Mouse (Mus musculus) embryonic facial prominence, embryonic 10.5 days (tissue): ENCODE data around the gene Fanca. TPM values are rescaled to one million over a fixed set of nuclear protein-coding genes. Genes with fewer than 3 reads are reported as not detected.

Experiments used
- DNase-seq: peaks from one replicate; pipeline ENCODE4 v3.0.0-alpha.2; 2017; ENCODE audit warnings: low spot score
- H3K27ac ChIP-seq: fragments of 300-500 bp; sonication (generic); replicated peaks from 2 replicates; pipeline ENCODE4 v1.5.1; 2016; ENCODE audit warnings: mild to moderate bottlenecking
- H3K27me3 ChIP-seq: fragments of 300-500 bp; sonication (generic); replicated peaks from 2 replicates; pipeline ENCODE4 v1.6.1; 2016; ENCODE audit warnings: low read depth, mild to moderate bottlenecking; ENCODE audit not compliant: poor library complexity, severe bottlenecking
- H3K36me3 ChIP-seq: fragments of 300-500 bp; sonication (generic); replicated peaks from 2 replicates; pipeline ENCODE4 v1.6.1; 2016; ENCODE audit warnings: mild to moderate bottlenecking, moderate library complexity
- H3K4me1 ChIP-seq: fragments of 300-500 bp; sonication (generic); 2 replicates; pipeline ENCODE4 v1.6.1; 2016
- H3K4me3 ChIP-seq: fragments of 300-500 bp; sonication (generic); 2 replicates; pipeline ENCODE4 v1.5.1; 2016; ENCODE audit warnings: mild to moderate bottlenecking, moderate library complexity
- H3K9me3 ChIP-seq: fragments of 300-500 bp; sonication (generic); 2 replicates; pipeline ENCODE4 v1.6.1; 2016; ENCODE audit warnings: mild to moderate bottlenecking
- WGBS: fragments of 180-500 bp; shearing (Covaris S2); methylation state at CpG from one replicate; pipeline ENCODE4 v1.1.7; 2016; 5-methylcytosine and 5-hydroxymethylcytosine counted together
- polyA plus RNA-seq: library from polyadenylated mRNA; unstranded; fragments of >200 nt; fragmentation: Nextera tagmentation; extraction: Ambion mirVana; gene quantifications from 2 replicates; pipeline ENCODE4 v1.2.1, GENCODE M21; 2016

Gene Fanca
- 49.4 and 52.3 TPM in 2 replicates for polyA plus RNA-seq

GRCm38 (mm10) chr8:123318467-123318911 lies at the start of gene Fanca:
TSS of gene Fanca (minus strand) at chr8:123318576.
- H3K27ac ChIP-seq, result peak within 1 kb of the TSS; percentile 82
- H3K27me3 ChIP-seq, result no peaks in the 10 kb centered on the region
- DNase-seq, result peak; percentile 98
- peaks cover 17% of the 10 kb centered on the region for H3K36me3 ChIP-seq
- H3K4me3 ChIP-seq, result peak within 1 kb of the TSS; percentile 68
- peaks cover 20% of the 10 kb centered on the region for H3K4me1 ChIP-seq
- under 1% methylated on average over 24 of the region's 24 CpGs for WGBS
- H3K9me3 ChIP-seq, result no peaks in the 10 kb centered on the region

GRCm38 (mm10) chr8:123361082-123361739 lies 42.8 kb upstream of the Fanca start:
- 38% methylated on average over 12 of the region's 12 CpGs for WGBS
- Histone ChIP-seq H3K36me3 (peaks cover 22% of the 10 kb centered on the region; the same call in 1 of the 2 replicates), H3K4me3 (peak overlapping the region; percentile 17; the same call in 1 of the 2 replicates)

GRCm38 (mm10) chr8:123353216-123353615 lies 34.8 kb upstream of the Fanca start:
- H3K36me3 ChIP-seq, result peaks cover 8% of the 10 kb centered on the region; the same call in 1 of the 2 replicates
- no peak for DNase-seq
- H3K4me1 ChIP-seq, result peaks cover 33% of the 10 kb centered on the region
- H3K4me3 ChIP-seq, result no peak overlapping the region
- H3K9me3 ChIP-seq, result no peaks in the 10 kb centered on the region
- 52% methylated on average over 11 of the region's 11 CpGs for WGBS
- 0 out of 2 replicates have a peak, but pooled peaks cover 12% of the 10 kb centered on the region for H3K27me3 ChIP-seq
- H3K27ac ChIP-seq, result no peak overlapping the region

More at GRCm38 (mm10) chr8:123361082-123361739, 42.8 kb upstream of the Fanca start:
- DNase-seq, result peak; percentile 83
- H3K9me3 ChIP-seq, result no peaks in the 10 kb centered on the region
- no peak overlapping the region; the same call in 1 of the 2 replicates for H3K27ac ChIP-seq
- H3K4me1 ChIP-seq, result peaks cover 12% of the 10 kb centered on the region; the same call in 1 of the 2 replicates
- H3K27me3 ChIP-seq, result no peaks in the 10 kb centered on the region

GRCm38 (mm10) chr8:123352786-123353185 lies 34.4 kb upstream of the Fanca start:
- peaks cover 37% of the 10 kb centered on the region for H3K4me1 ChIP-seq

DNA sequence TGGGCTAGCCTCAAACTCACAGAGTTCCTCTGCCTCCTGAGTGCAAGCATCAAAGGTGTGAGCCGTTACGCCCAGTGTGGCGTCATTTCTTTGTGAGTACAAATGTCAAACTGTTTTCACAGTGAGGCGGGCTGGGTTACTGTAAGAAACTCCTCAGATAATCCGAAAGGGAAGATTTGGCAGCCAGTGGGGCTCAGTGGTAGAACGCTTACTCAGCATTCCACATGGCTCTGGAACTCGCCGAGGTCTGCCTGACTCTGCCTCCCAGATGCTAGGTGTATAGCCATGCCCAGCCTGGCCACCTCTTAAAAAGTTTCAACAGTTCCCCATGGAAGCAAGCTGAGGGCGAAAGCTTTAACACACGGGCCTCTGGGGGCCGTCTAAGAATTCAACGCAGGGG lies 33.7 kb upstream of the Fanca start:
- Histone ChIP-seq H3K36me3 (peaks cover 4% of the 10 kb centered on the region; the same call in 1 of the 2 replicates), H3K27me3 (0 out of 2 replicates have a peak, but pooled peaks cover 12% of the 10 kb centered on the region), H3K9me3 (no peaks in the 10 kb centered on the region), H3K27ac (no peak overlapping the region), H3K4me3 (no peak overlapping the region), H3K4me1 (peaks cover 41% of the 10 kb centered on the region)
- DNase-seq, result no peak
- WGBS, result 88% methylated on average over 12 of the region's 12 CpGs

More at GRCm38 (mm10) chr8:123352786-123353185, 34.4 kb upstream of the Fanca start:
- no peak overlapping the region for H3K4me3 ChIP-seq
- H3K9me3 ChIP-seq, result no peaks in the 10 kb centered on the region
- peak; percentile 59 for DNase-seq
- peaks cover 8% of the 10 kb centered on the region; the same call in 1 of the 2 replicates for H3K36me3 ChIP-seq
- no peak overlapping the region for H3K27ac ChIP-seq
- 0 out of 2 replicates have a peak, but pooled peaks cover 12% of the 10 kb centered on the region for H3K27me3 ChIP-seq
- 64% methylated on average over 13 of the region's 13 CpGs for WGBS

GRCm38 (mm10) chr8:123349073-123349472 lies 30.7 kb upstream of the Fanca start:
- no peak for DNase-seq
- no peak overlapping the region for H3K4me3 ChIP-seq
- H3K4me1 ChIP-seq, result peaks cover 43% of the 10 kb centered on the region
- H3K9me3 ChIP-seq, result no peaks in the 10 kb centered on the region
- H3K27me3 ChIP-seq, result 0 out of 2 replicates have a peak, but pooled peaks cover 9% of the 10 kb centered on the region
- 80% methylated on average over 4 of the region's 4 CpGs for WGBS
- H3K36me3 ChIP-seq, result no peaks in the 10 kb centered on the region
- peak overlapping the region; percentile 73 for H3K27ac ChIP-seq

GRCm38 (mm10) chr8:123348237-123348843 lies 30.0 kb upstream of the Fanca start:
- H3K4me1 ChIP-seq, result peaks cover 43% of the 10 kb centered on the region
- H3K27me3 ChIP-seq, result 0 out of 2 replicates have a peak, but pooled peaks cover 1% of the 10 kb centered on the region
- H3K4me3 ChIP-seq, result 0 out of 2 replicates have a peak overlapping the region, but pooled peaks have one; percentile 23
- H3K36me3 ChIP-seq, result no peaks in the 10 kb centered on the region
- H3K27ac ChIP-seq, result peak overlapping the region; percentile 73
- H3K9me3 ChIP-seq, result no peaks in the 10 kb centered on the region
- peak; percentile 75 for DNase-seq
- 35% methylated on average over 9 of the region's 9 CpGs for WGBS

GRCm38 (mm10) chr8:123347293-123347692 lies 28.9 kb upstream of the Fanca start:
- WGBS, result 86% methylated on average over 2 of the region's 2 CpGs
- DNase-seq, result no peak
- H3K36me3 ChIP-seq, result no peaks in the 10 kb centered on the region

GRCm38 (mm10) chr8:123345856-123346255 lies 27.5 kb upstream of the Fanca start:
- WGBS, result 88% methylated on average over 6 of the region's 6 CpGs
- Histone ChIP-seq H3K4me1 (peaks cover 39% of the 10 kb centered on the region), H3K27me3 (no peaks in the 10 kb centered on the region), H3K9me3 (no peaks in the 10 kb centered on the region), H3K27ac (no peak overlapping the region), H3K4me3 (no peak overlapping the region), H3K36me3 (no peaks in the 10 kb centered on the region)
- no peak for DNase-seq

More at GRCm38 (mm10) chr8:123347293-123347692, 28.9 kb upstream of the Fanca start:
- Histone ChIP-seq H3K4me3 (no peak overlapping the region), H3K27ac (no peak overlapping the region), H3K4me1 (peaks cover 39% of the 10 kb centered on the region), H3K27me3 (no peaks in the 10 kb centered on the region), H3K9me3 (no peaks in the 10 kb centered on the region)

DNA sequence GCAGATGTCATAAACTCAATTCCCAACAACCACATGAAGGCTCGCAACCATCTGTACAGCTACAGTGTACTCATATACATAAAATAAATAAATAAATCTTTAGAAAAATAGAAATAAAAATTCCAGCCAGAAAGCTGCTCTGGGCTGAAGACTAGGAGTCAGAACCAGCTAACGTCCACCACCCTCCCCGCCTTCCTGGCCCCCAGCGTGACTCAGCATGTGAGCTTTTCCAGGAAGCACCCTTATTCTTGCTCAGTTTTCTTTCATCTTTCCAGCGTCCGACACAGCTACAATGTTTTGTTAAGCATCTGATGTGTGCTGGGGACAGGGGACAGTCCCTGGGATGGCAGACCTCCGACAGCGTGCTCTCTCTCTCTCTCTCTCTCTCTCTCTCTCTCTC lies 26.8 kb upstream of the Fanca start:
- WGBS, result 86% methylated on average over 8 of the region's 8 CpGs
- Histone ChIP-seq H3K36me3 (no peaks in the 10 kb centered on the region), H3K27me3 (no peaks in the 10 kb centered on the region), H3K27ac (no peak overlapping the region), H3K4me1 (peaks cover 39% of the 10 kb centered on the region), H3K9me3 (no peaks in the 10 kb centered on the region; the same call in 1 of the 2 replicates), H3K4me3 (no peak overlapping the region)
- no peak for DNase-seq

DNA sequence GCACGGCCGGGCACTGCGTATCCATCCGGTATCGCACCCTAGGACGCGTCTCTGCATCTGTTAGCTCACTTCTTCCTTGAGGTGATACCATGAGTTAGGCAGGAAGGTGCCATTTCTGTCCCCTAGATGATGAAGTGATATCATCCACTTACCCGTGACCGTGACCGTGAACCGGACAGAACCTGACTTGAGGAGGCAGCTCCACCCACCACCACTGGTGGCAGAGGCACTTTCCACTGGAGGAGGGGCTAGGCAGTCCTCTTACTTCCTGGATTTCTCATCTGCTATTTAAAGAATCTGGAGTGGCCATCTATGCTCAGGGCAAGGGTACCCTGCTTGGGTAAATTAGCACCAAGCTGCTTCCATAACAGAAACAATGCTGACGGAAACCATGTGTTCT lies 25.0 kb upstream of the Fanca start:
- 88% methylated on average over 12 of the region's 12 CpGs for WGBS
- Histone ChIP-seq H3K36me3 (peaks cover 5% of the 10 kb centered on the region; the same call in 1 of the 2 replicates), H3K27me3 (no peaks in the 10 kb centered on the region), H3K4me1 (peaks cover 27% of the 10 kb centered on the region), H3K4me3 (no peak overlapping the region), H3K27ac (no peak overlapping the region), H3K9me3 (peaks cover 3% of the 10 kb centered on the region; the same call in 1 of the 2 replicates)
- DNase-seq, result no peak

DNA sequence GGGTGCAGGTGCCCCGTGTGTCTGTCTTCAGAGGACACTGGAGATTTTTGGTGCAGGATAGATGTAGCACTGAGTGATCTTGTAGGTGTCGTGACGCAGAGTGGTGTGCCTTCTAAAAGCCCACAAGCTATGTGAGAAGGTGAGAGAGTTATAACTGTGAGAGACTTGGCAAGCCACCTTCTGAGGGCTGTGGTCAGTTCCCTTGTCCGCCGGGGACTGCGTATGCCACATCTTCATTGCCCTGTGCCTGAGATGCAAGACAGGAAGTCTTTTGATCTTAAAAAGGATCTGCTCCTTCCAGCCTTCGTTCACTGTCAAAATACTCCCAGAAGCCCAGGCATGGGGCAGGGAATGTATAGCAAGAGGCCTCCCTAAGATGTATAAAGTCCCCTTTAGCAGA lies 24.5 kb upstream of the Fanca start:
- Histone ChIP-seq H3K27me3 (no peaks in the 10 kb centered on the region), H3K36me3 (peaks cover 5% of the 10 kb centered on the region; the same call in 1 of the 2 replicates), H3K4me3 (no peak overlapping the region), H3K4me1 (peaks cover 22% of the 10 kb centered on the region), H3K9me3 (peaks cover 3% of the 10 kb centered on the region; the same call in 1 of the 2 replicates), H3K27ac (no peak overlapping the region)
- no peak for DNase-seq
- WGBS, result 80% methylated on average over 7 of the region's 7 CpGs
